In genomic region chr4:149789421-149790194, GRCm38 (mm10) we compare ENCODE assay signal across 9 mouse cellular contexts. TPM values are rescaled to one million over a fixed set of nuclear protein-coding genes. Genes with fewer than 3 reads are reported as not detected.
A peak's percentile ranks its signal among the peaks of the same experiment; 100 is the strongest.
DNase-seq lines count a peak whose midpoint lies in the region; ATAC-seq and TF ChIP-seq lines count a peak whose summit lies in the region.
"Had no signal": no experiment of that assay in that cellular context is flagged by ENCODE, and none has a peak within 500 bp of the region (broad histone marks: within the 10 kb centered on the region; RNA-seq: fewer than 3 reads in every experiment).

No protein-coding gene starts in this region.

- no peak overlapping the region for H3K4me3 ChIP-seq in kidney, embryonic 16.5 days (ENCODE audit: low read length)
- no peak overlapping the region for H3K4me3 ChIP-seq in kidney, embryonic 14.5 days (ENCODE audit: low read length)
- H3K4me3 ChIP-seq in hindbrain, embryonic 16.5 days (ENCODE audit: low read length), result no peak overlapping the region
- H3K4me3 ChIP-seq in macrophage (ENCODE audit: inconsistent target), result no peak overlapping the region
- no peak overlapping the region for H3K4me3 ChIP-seq in forebrain, embryonic 15.5 days
- H3K4me3 ChIP-seq in forebrain, postnatal 0 days (ENCODE audit: low read depth, low read length), result no peak overlapping the region
- H3K4me3 ChIP-seq: midbrain, embryonic 12.5 days had no signal

- no peaks in the 10 kb centered on the region for H3K36me3 ChIP-seq in kidney, embryonic 16.5 days (ENCODE audit: insufficient read depth, low read length)
- H3K36me3 ChIP-seq in kidney, embryonic 14.5 days (ENCODE audit: control insufficient read depth, insufficient read depth, low read length), result no peaks in the 10 kb centered on the region
- no peaks in the 10 kb centered on the region for H3K36me3 ChIP-seq in hindbrain, embryonic 16.5 days (ENCODE audit: control insufficient read depth, insufficient read depth, low read length)
- no peaks in the 10 kb centered on the region for H3K36me3 ChIP-seq in macrophage (ENCODE audit: inconsistent target)
- H3K36me3 ChIP-seq in forebrain, embryonic 15.5 days, result no peaks in the 10 kb centered on the region
- H3K36me3 ChIP-seq in forebrain, postnatal 0 days (ENCODE audit: insufficient read depth), result no peaks in the 10 kb centered on the region
- H3K36me3 ChIP-seq: midbrain, embryonic 12.5 days had no signal

- H3K4me2 ChIP-seq in kidney, embryonic 16.5 days (replicated peaks; ENCODE audit: low read depth, low read length), result no peak overlapping the region
- no peak overlapping the region for H3K4me2 ChIP-seq in kidney, embryonic 14.5 days (replicated peaks; ENCODE audit: low read depth, low read length)
- H3K4me2 ChIP-seq in hindbrain, embryonic 16.5 days (ENCODE audit: low read length), result no peak overlapping the region
- H3K4me2 ChIP-seq in forebrain, embryonic 15.5 days (replicated peaks), result no peak overlapping the region
- H3K4me2 ChIP-seq in forebrain, postnatal 0 days (ENCODE audit: low read depth), result no peak overlapping the region
- H3K4me2 ChIP-seq: midbrain, embryonic 12.5 days had no signal

- ATAC-seq in kidney, embryonic 16.5 days (ENCODE audit: low FRiP score, low TSS enrichment), result no peak
- ATAC-seq in kidney, embryonic 14.5 days (ENCODE audit: low FRiP score, low TSS enrichment), result no peak
- no peak for ATAC-seq in hindbrain, embryonic 16.5 days
- ATAC-seq in forebrain, embryonic 15.5 days (replicated peaks), result no peak
- ATAC-seq in forebrain, postnatal 0 days, result no peak

- H3K79me2 ChIP-seq in macrophage (ENCODE audit: inconsistent target), result no peaks in the 10 kb centered on the region

- peak overlapping the region; percentile 54; the same call in 1 of the 2 replicates for H3K27ac ChIP-seq in kidney, embryonic 16.5 days (ENCODE audit: low read length)
- no peak overlapping the region for H3K27ac ChIP-seq in kidney, embryonic 14.5 days (ENCODE audit: low read depth, low read length)
- peak overlapping the region; percentile 51; the same call in 1 of the 2 replicates for H3K27ac ChIP-seq in hindbrain, embryonic 16.5 days (ENCODE audit: low read depth, low read length)
- 0 out of 2 replicates have a peak overlapping the region, but pooled peaks have one; percentile 1 for H3K27ac ChIP-seq in macrophage
- H3K27ac ChIP-seq in forebrain, embryonic 15.5 days (replicated peaks), result no peak overlapping the region
- H3K27ac ChIP-seq in forebrain, postnatal 0 days (ENCODE audit: low read depth, low read length), result no peak overlapping the region
- H3K27ac ChIP-seq: midbrain, embryonic 12.5 days had no signal

- 77% methylated on average over 13 of the region's 13 CpGs for WGBS in kidney, embryonic 16.5 days
- WGBS in kidney, embryonic 14.5 days, result 84% methylated on average over 13 of the region's 13 CpGs
- 71% methylated on average over 13 of the region's 13 CpGs for WGBS in hindbrain, embryonic 16.5 days
- WGBS in macrophage (ENCODE audit: missing documents), result 91% methylated on average over 13 of the region's 13 CpGs
- WGBS in forebrain, embryonic 15.5 days, result 73% methylated on average over 13 of the region's 13 CpGs
- 66% methylated on average over 13 of the region's 13 CpGs for WGBS in forebrain, postnatal 0 days

- no peak overlapping the region for H3K9ac ChIP-seq in kidney, embryonic 16.5 days (replicated peaks; ENCODE audit: low read length)
- no peak overlapping the region for H3K9ac ChIP-seq in kidney, embryonic 14.5 days (ENCODE audit: low read depth, low read length)
- H3K9ac ChIP-seq in hindbrain, embryonic 16.5 days (ENCODE audit: low read depth, low read length), result no peak overlapping the region
- no peak overlapping the region for H3K9ac ChIP-seq in forebrain, embryonic 15.5 days (replicated peaks)
- no peak overlapping the region for H3K9ac ChIP-seq in forebrain, postnatal 0 days
- H3K9ac ChIP-seq: midbrain, embryonic 12.5 days had no signal

- peak; percentile 83 for DNase-seq in adrenal gland, postnatal 14 days
- no peak for DNase-seq in urinary bladder, postnatal 25 days (ENCODE audit: low spot score)
- no peak for DNase-seq in forebrain, postnatal 0 days

- no peak for TF ChIP-seq CTCF in forebrain, postnatal 0 days (IDR thresholded peaks at IDR 0.05; ENCODE audit: low read depth)

- peaks cover 20% of the 10 kb centered on the region for H3K4me1 ChIP-seq in kidney, embryonic 16.5 days (ENCODE audit: insufficient read depth, low read length)
- no peaks in the 10 kb centered on the region for H3K4me1 ChIP-seq in kidney, embryonic 14.5 days (ENCODE audit: control insufficient read depth, insufficient read depth, low read length)
- 0 out of 2 replicates have a peak, but pooled peaks cover 2% of the 10 kb centered on the region for H3K4me1 ChIP-seq in hindbrain, embryonic 16.5 days (ENCODE audit: control insufficient read depth, insufficient read depth, low read depth, low read length)
- H3K4me1 ChIP-seq in forebrain, embryonic 15.5 days, result no peaks in the 10 kb centered on the region
- no peaks in the 10 kb centered on the region for H3K4me1 ChIP-seq in forebrain, postnatal 0 days (ENCODE audit: insufficient read depth)

- no peaks in the 10 kb centered on the region for H3K9me3 ChIP-seq in kidney, embryonic 16.5 days (ENCODE audit: low read length)
- no peaks in the 10 kb centered on the region for H3K9me3 ChIP-seq in kidney, embryonic 14.5 days (ENCODE audit: control insufficient read depth, low read length)
- no peaks in the 10 kb centered on the region for H3K9me3 ChIP-seq in hindbrain, embryonic 16.5 days (ENCODE audit: control insufficient read depth, low read length)
- H3K9me3 ChIP-seq in forebrain, embryonic 15.5 days, result no peaks in the 10 kb centered on the region
- 0 out of 2 replicates have a peak, but pooled peaks cover 3% of the 10 kb centered on the region for H3K9me3 ChIP-seq in forebrain, postnatal 0 days (ENCODE audit: low read length)
- H3K9me3 ChIP-seq: midbrain, embryonic 12.5 days had no signal

- no peaks in the 10 kb centered on the region for H3K27me3 ChIP-seq in kidney, embryonic 16.5 days (ENCODE audit: insufficient read depth, low read length)
- H3K27me3 ChIP-seq in kidney, embryonic 14.5 days (ENCODE audit: control insufficient read depth, insufficient read depth, low read length), result no peaks in the 10 kb centered on the region
- no peaks in the 10 kb centered on the region for H3K27me3 ChIP-seq in hindbrain, embryonic 16.5 days (replicated peaks; ENCODE audit: control insufficient read depth, insufficient read depth, low read length)
- H3K27me3 ChIP-seq in forebrain, embryonic 15.5 days, result no peaks in the 10 kb centered on the region
- no peaks in the 10 kb centered on the region for H3K27me3 ChIP-seq in forebrain, postnatal 0 days (ENCODE audit: insufficient read depth, low read length)
- H3K27me3 ChIP-seq: midbrain, embryonic 12.5 days had no signal

RNA-seq across cellular contexts. Expression of gene Slc25a33, which starts 15.5 kb away (rescaled TPM):
- polyA plus RNA-seq in kidney, embryonic 16.5 days (2015; fragmentation: Nextera tagmentation; extraction: Ambion mirVana), result 13.9 and 14.2 TPM in 2 replicates
- polyA plus RNA-seq in kidney, embryonic 14.5 days (2014; fragmentation: Nextera tagmentation; extraction: Ambion mirVana), result 15.5 and 19.3 TPM in 2 replicates
- total RNA-seq in adrenal gland, postnatal 14 days (2021), result 30.6 and 36.6 TPM in 2 replicates
- 33.2 and 37.2 TPM in 2 replicates for polyA plus RNA-seq in hindbrain, embryonic 16.5 days (2015; fragmentation: Nextera tagmentation; extraction: Ambion mirVana)
- total RNA-seq in macrophage (2018; cell fraction: chromatin; rRNA removed), result 10 to 100 TPM in 1 of 26 experiments, 1 to 10 TPM in 23, under 1 TPM in 2; 0.46 to 25.3 (median 2.5) TPM
- 1 to 10 TPM; 3.2 to 8.9 (median 4.8) TPM for total RNA-seq in macrophage (2018; cell fraction: cytosol; rRNA removed)
- 10 to 100 TPM in 4 of 26 experiments, 1 to 10 TPM in 22; 1.1 to 15.7 (median 5.1) TPM for total RNA-seq in macrophage (2018; cell fraction: nucleus; rRNA removed)
- polyA plus RNA-seq in macrophage (2018), result 1.5 to 5.8 TPM (median 4.0 TPM) in 3 replicates
- 21.8 and 22.6 TPM in 2 replicates for polyA plus RNA-seq in forebrain, embryonic 15.5 days (2015; fragmentation: Nextera tagmentation; extraction: Ambion mirVana)
- total RNA-seq in forebrain, postnatal 0 days (2014; rRNA removed), result 12.5 and 18.6 TPM in 2 replicates
- polyA plus RNA-seq in forebrain, postnatal 0 days (2015; fragmentation: Nextera tagmentation; extraction: Ambion mirVana), result 26.5 and 29.7 TPM in 2 replicates

RNA-seq across cellular contexts. Expression of gene Tmem201, which starts 51.8 kb away (rescaled TPM):
- polyA plus RNA-seq in kidney, embryonic 16.5 days (2015; fragmentation: Nextera tagmentation; extraction: Ambion mirVana), result 39.2 and 41.8 TPM in 2 replicates
- polyA plus RNA-seq in kidney, embryonic 14.5 days (2014; fragmentation: Nextera tagmentation; extraction: Ambion mirVana), result 28.3 and 29.1 TPM in 2 replicates
- total RNA-seq in adrenal gland, postnatal 14 days (2021), result 32.1 and 36.3 TPM in 2 replicates
- 43.9 and 49.7 TPM in 2 replicates for polyA plus RNA-seq in hindbrain, embryonic 16.5 days (2015; fragmentation: Nextera tagmentation; extraction: Ambion mirVana)
- 10 to 100 TPM in 3 of 26 experiments, 1 to 10 TPM in 21, under 1 TPM in 2; 0.71 to 13.4 (median 4.4) TPM for total RNA-seq in macrophage (2018; cell fraction: chromatin; rRNA removed)
- total RNA-seq in macrophage (2018; cell fraction: cytosol; rRNA removed), result 1 to 10 TPM; 1.8 to 5.4 (median 3.4) TPM
- 10 to 100 TPM in 2 of 26 experiments, 1 to 10 TPM in 23, under 1 TPM in 1; 0.65 to 23.3 (median 2.8) TPM for total RNA-seq in macrophage (2018; cell fraction: nucleus; rRNA removed)
- polyA plus RNA-seq in macrophage (2018), result 2.6 to 9.5 TPM (median 3.0 TPM) in 3 replicates
- 39.8 and 40.8 TPM in 2 replicates for polyA plus RNA-seq in forebrain, embryonic 15.5 days (2015; fragmentation: Nextera tagmentation; extraction: Ambion mirVana)
- total RNA-seq in forebrain, postnatal 0 days (2014; rRNA removed), result 38.6 and 50.7 TPM in 2 replicates
- polyA plus RNA-seq in forebrain, postnatal 0 days (2015; fragmentation: Nextera tagmentation; extraction: Ambion mirVana), result 31.9 and 39.6 TPM in 2 replicates

Comparison
In these comparisons a context has a peak if more than half of its experiments do, and no peak if none do; other contexts are left out.
1. H3K27ac ChIP-seq: peak in kidney, embryonic 16.5 days (single experiment), hindbrain, embryonic 16.5 days (single experiment) and macrophage (single experiment); none in kidney, embryonic 14.5 days (single experiment), forebrain, embryonic 15.5 days (single experiment) and forebrain, postnatal 0 days (single experiment).